Mouse (Mus musculus) thymus, adult 2 months (tissue): ENCODE measurements around the gene Sectm1a.

Experiments used
- CTCF ChIP-seq: fragments of 200-500 bp; IDR thresholded peaks from 2 replicates; pipeline ENCODE4 v1.5.1; 2012; ENCODE audit warnings: mild to moderate bottlenecking, control low read depth, low read length, moderate library complexity, borderline replicate concordance; ENCODE audit not compliant: control insufficient read depth, poor library complexity, insufficient read depth; ENCODE audit errors: extremely low read depth
- POLR2A ChIP-seq: fragments of 200-500 bp; IDR thresholded peaks from 2 replicates; pipeline ENCODE4 v1.6.1; 2012; ENCODE audit warnings: mild to moderate bottlenecking, low read length, control low read depth, moderate library complexity; ENCODE audit not compliant: control insufficient read depth, poor library complexity, insufficient read depth; ENCODE audit errors: extremely low read depth

DNA sequence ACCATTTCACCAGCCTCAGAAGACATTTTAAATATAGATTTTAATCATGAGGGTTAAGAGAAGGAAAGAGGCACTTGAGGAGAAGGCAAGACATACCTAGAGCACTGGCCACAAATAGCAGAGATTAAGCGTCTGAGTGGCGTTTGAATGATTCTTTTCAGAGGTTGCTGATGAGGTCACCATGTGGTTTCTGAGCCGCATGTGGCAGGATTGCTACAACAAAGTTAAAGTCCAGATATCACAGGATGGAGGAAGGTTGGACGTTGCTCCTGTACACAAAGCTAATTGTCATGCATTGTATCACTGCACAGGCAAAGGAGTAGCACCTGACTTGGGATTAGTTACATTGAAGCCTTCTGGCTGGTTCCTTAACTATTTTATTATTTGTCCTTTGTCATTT, 5.3 kb upstream of the Sectm1a start:
- TF ChIP-seq POLR2A = no peak
- no peak for TF ChIP-seq CTCF
